Mouse (Mus musculus): ENCODE data around the gene Tgoln1. TPM values are rescaled to one million over a fixed set of nuclear protein-coding genes. Genes with fewer than 3 reads are reported as not detected.

Gene Tgoln1
- polyA plus RNA-seq, 1 experiment from 2014 or later = 42.3 TPM

DNA sequence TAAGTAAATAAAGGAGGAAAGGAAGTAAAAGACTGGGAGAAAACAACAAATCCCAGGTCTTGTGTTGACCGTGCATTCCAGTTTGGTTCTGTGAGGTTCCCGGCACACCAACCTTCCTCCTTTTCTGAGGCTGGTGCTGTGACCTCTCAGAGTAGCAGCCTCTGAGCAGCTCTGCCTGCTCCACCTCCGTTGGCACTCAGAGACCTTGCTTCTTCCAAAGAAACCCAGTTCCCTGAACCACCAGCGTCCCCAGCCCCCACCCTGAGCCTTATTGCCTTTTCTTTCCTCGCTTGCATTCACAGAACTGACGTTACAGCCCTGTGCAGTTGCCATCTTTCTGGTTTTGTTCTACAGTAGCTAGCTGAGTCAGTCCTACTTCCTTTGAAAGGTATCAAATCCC, 16.6 kb downstream of the Tgoln1 start:
- DNase-seq (ENCODE audit: low spot score) = no peak
- H3K9ac ChIP-seq (ENCODE audit: low read depth, low read length) = no peak overlapping the region
- 81% methylated on average over 6 of the region's 6 CpGs for WGBS
- H3K27ac ChIP-seq = no peak overlapping the region
- no peaks in the 10 kb centered on the region for H3K9me3 ChIP-seq (replicated peaks; ENCODE audit: low read length)
- H3K27me3 ChIP-seq (ENCODE audit: insufficient read depth, low read length) = no peaks in the 10 kb centered on the region
- H3K36me3 ChIP-seq (ENCODE audit: insufficient read depth, low read length) = 0 out of 2 replicates have a peak, but pooled peaks cover 4% of the 10 kb centered on the region
- H3K4me3 ChIP-seq (replicated peaks; ENCODE audit: low read depth, low read length) = no peak overlapping the region
- H3K4me2 ChIP-seq (ENCODE audit: low read length) = no peak overlapping the region
- TF ChIP-seq CTCF (IDR thresholded peaks at IDR 0.05; ENCODE audit: low read depth) = no peak
- no peak for ATAC-seq (replicated peaks; ENCODE audit: low FRiP score, low read depth)
- peaks cover 6% of the 10 kb centered on the region for H3K4me1 ChIP-seq (replicated peaks; ENCODE audit: insufficient read depth, low read length)

DNA sequence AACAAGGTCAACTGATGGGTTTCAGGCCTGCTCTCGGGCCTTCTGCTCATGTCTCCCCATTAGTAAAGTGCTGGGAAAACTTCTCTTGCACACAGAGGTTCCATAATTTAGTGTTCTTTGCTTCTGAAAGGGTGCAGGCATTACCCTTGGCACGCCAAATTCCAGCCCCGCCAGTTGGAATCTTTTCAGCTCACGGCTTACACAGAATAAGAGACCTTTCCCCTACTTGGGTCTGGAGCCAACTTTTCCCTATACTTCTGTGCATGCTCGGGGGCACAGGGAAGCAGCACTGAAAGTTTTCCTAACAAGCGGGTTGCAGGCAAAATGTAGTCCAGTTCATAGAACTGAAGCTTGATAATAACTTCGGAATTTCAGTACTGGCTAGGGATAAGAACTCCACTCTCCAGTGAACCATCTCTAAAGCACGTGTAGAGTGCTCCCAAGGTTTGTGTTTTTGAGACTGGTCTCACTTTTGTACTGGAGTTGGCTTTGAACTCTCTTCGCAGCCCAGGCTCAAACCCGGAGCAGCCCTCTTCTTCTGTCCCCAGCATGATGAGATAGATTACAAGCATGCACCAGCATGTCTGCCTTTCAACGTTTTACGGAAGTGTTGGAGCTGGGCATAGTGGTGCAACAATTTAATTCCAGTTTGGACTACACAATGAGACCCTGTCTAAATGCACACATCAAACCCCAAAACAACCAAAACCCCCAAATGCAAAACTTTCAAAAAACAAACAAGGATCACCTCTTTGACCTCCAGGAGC, 17.8 kb downstream of the Tgoln1 start:
- no peak for TF ChIP-seq CTCF (IDR thresholded peaks at IDR 0.05; ENCODE audit: low read depth)
- Histone ChIP-seq H3K36me3 (ENCODE audit: insufficient read depth, low read length) (0 out of 2 replicates have a peak, but pooled peaks cover 4% of the 10 kb centered on the region), H3K9ac (ENCODE audit: low read depth, low read length) (peak overlapping the region; percentile 69), H3K9me3 (replicated peaks; ENCODE audit: low read length) (no peaks in the 10 kb centered on the region), H3K4me2 (ENCODE audit: low read length) (peak overlapping the region; percentile 85), H3K4me1 (replicated peaks; ENCODE audit: insufficient read depth, low read length) (peaks cover 6% of the 10 kb centered on the region), H3K27ac (peak overlapping the region; percentile 92), H3K27me3 (ENCODE audit: insufficient read depth, low read length) (no peaks in the 10 kb centered on the region), H3K4me3 (replicated peaks; ENCODE audit: low read depth, low read length) (peak overlapping the region; percentile 54)
- WGBS = 35% methylated on average over 12 of the region's 12 CpGs
- ATAC-seq (replicated peaks; ENCODE audit: low FRiP score, low read depth) = no peak
- DNase-seq (ENCODE audit: low spot score) = no peak

DNA sequence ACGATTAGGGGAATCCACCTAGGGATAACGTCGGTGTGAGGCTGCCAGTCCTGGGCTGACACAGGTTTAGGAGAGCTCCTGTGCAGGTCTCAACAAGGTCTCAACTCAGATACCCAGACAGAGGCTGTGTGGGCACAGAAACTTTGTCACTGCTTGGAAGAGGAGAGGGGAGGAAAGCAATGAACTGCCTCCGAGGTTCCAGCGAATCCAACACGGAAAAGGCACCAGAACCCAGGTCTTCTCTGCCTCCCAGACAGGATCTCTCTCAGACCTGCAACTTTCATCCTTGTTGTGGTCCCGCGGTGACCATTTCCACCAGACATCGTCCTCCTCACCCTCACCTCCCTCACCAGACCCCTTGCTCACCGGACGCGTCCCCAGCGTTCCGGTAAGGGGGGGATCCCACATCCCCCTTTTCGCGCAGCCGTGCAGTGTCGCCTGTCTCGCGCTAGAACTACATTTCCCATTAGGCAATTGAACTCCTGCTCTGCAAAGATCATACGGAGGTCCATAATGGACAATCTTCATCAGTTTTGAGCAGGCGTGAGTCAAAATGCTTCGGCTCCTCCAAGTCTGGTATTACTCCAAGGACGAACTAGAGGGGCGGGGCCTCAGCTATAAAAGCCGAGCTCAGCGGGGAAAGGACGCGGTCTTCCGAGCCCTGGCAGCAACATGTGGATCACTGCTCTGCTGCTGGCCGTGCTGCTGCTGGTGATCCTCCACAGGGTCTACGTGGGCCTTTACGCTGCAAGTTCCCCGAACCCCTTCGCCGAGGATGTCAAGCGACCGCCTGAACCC, 18.6 kb downstream of the Tgoln1 start, which contains the start of the genes Elmod3 and Retsat:
Gene Elmod3, minus strand, starts transcription at position 458 of the 798 bp plus-strand sequence.
Gene Retsat, plus strand, starts transcription at position 520 of the 798 bp plus-strand sequence.
- WGBS = 1% methylated on average over 38 of the region's 38 CpGs
- peak within 1 kb of the TSS; percentile 54 for H3K4me3 ChIP-seq (replicated peaks; ENCODE audit: low read depth, low read length)
- H3K4me1 ChIP-seq (replicated peaks; ENCODE audit: insufficient read depth, low read length) = peaks cover 6% of the 10 kb centered on the region
- no peaks in the 10 kb centered on the region for H3K9me3 ChIP-seq (replicated peaks; ENCODE audit: low read length)
- no peak for TF ChIP-seq CTCF (IDR thresholded peaks at IDR 0.05; ENCODE audit: low read depth)
- H3K27me3 ChIP-seq (ENCODE audit: insufficient read depth, low read length) = no peaks in the 10 kb centered on the region
- peak within 1 kb of the TSS; percentile 92 for H3K27ac ChIP-seq
- DNase-seq (ENCODE audit: low spot score) (peak; percentile 99), ATAC-seq (replicated peaks; ENCODE audit: low FRiP score, low read depth) (peak; percentile 89)
- peak within 1 kb of the TSS; percentile 85 for H3K4me2 ChIP-seq (ENCODE audit: low read length)
- H3K9ac ChIP-seq (ENCODE audit: low read depth, low read length) = peak within 1 kb of the TSS; percentile 69
- H3K36me3 ChIP-seq (ENCODE audit: insufficient read depth, low read length) = no peaks in the 10 kb centered on the region

DNA sequence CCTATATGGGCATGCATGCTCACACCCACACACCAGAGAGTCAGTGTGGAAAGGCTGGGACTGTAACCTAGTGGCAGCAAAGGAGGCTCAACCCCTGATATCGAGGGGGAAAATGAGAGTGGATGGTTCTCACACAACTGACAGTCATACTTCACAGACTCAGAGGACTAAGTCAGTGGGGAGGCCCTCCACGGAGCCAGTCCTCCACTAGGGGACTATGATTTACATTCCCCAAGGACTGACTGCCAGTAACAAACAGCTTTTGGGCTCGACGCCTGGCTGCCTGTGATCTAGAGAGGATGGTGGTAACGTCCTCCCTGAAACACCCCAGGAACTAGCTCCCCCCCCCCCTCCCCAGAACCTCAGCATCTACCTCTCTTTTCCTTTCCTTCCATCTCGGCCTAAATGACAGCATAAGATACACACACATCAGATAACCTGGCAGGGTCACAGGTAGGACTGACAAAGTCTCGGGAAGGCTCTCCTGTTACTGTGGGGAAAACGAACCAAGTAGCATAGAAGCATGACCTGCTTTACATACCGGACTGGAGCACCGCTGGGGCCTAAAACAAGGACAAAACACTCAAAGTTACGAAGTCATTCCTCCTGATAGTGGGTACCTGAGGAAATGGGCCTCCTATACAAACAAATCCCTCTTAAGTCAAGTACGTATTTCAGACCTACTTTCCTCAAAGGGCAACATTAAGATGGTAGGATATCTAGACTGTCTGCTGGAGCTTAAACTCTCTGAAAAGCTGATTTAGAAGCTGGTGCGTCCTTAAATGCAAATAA, 19.5 kb downstream of the Tgoln1 start:
- peak; percentile 69 for DNase-seq (ENCODE audit: low spot score)

DNA sequence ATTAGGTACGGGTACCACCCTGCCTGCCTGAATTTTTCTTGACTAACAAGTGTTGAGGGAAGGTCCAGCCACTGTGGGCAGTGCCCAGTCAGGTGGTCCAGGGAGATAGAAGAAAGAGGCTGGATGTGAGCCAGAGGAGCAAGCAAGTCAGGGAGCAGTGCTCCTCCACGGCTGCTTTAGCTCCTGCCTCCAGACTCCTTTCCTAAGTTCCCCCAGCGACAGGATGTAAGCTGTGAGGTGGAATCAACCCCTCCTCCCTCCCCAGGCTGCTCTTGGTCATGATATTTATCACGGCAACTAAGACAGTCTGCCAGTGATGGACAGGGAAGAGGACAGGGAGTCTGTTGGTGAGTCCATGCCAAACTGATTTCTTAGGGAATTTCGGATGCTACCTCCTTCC, 22.9 kb downstream of the Tgoln1 start:
- no peak for ATAC-seq (replicated peaks; ENCODE audit: low FRiP score, low read depth)

More for the DNA sequence above, 19.5 kb downstream of the Tgoln1 start:
- 0 out of 2 replicates have a peak overlapping the region, but pooled peaks have one; percentile 15 for H3K27ac ChIP-seq
- peak overlapping the region; percentile 85 for H3K4me2 ChIP-seq (ENCODE audit: low read length)
- TF ChIP-seq CTCF (IDR thresholded peaks at IDR 0.05; ENCODE audit: low read depth) = no peak
- peak overlapping the region; percentile 56 for H3K9ac ChIP-seq (ENCODE audit: low read depth, low read length)
- H3K4me3 ChIP-seq (replicated peaks; ENCODE audit: low read depth, low read length) = peak overlapping the region; percentile 54
- 30% methylated on average over 13 of the region's 13 CpGs for WGBS
- H3K27me3 ChIP-seq (ENCODE audit: insufficient read depth, low read length) = no peaks in the 10 kb centered on the region
- no peaks in the 10 kb centered on the region for H3K9me3 ChIP-seq (replicated peaks; ENCODE audit: low read length)
- peaks cover 5% of the 10 kb centered on the region; the same call in 1 of the 2 replicates for H3K36me3 ChIP-seq (ENCODE audit: insufficient read depth, low read length)
- ATAC-seq (replicated peaks; ENCODE audit: low FRiP score, low read depth) = no peak
- H3K4me1 ChIP-seq (replicated peaks; ENCODE audit: insufficient read depth, low read length) = peaks cover 6% of the 10 kb centered on the region

More for the DNA sequence above, 22.9 kb downstream of the Tgoln1 start:
- peaks cover 6% of the 10 kb centered on the region; the same call in 1 of the 2 replicates for H3K36me3 ChIP-seq (ENCODE audit: insufficient read depth, low read length)
- no peaks in the 10 kb centered on the region for H3K27me3 ChIP-seq (ENCODE audit: insufficient read depth, low read length)
- DNase-seq (ENCODE audit: low spot score) = no peak
- H3K9me3 ChIP-seq (replicated peaks; ENCODE audit: low read length) = no peaks in the 10 kb centered on the region
- WGBS = 67% methylated on average over 5 of the region's 5 CpGs
- TF ChIP-seq CTCF (IDR thresholded peaks at IDR 0.05; ENCODE audit: low read depth) = no peak
- no peak overlapping the region for H3K4me3 ChIP-seq (replicated peaks; ENCODE audit: low read depth, low read length)
- H3K9ac ChIP-seq (ENCODE audit: low read depth, low read length) = no peak overlapping the region
- peaks cover 6% of the 10 kb centered on the region for H3K4me1 ChIP-seq (replicated peaks; ENCODE audit: insufficient read depth, low read length)
- H3K4me2 ChIP-seq (ENCODE audit: low read length) = no peak overlapping the region
- no peak overlapping the region for H3K27ac ChIP-seq

Data from kidney, postnatal 0 days (tissue).